Mouse (Mus musculus) frontal cortex, postnatal 14 days (tissue): ENCODE data around the gene Gm42372.

Experiments
- DNase-seq, 2 experiments: peaks; one replicate each; pipeline ENCODE4 v3.0.0; 2022; ENCODE audit warnings: low spot score in 2 of 2

The Gm42372 gene

DNA sequence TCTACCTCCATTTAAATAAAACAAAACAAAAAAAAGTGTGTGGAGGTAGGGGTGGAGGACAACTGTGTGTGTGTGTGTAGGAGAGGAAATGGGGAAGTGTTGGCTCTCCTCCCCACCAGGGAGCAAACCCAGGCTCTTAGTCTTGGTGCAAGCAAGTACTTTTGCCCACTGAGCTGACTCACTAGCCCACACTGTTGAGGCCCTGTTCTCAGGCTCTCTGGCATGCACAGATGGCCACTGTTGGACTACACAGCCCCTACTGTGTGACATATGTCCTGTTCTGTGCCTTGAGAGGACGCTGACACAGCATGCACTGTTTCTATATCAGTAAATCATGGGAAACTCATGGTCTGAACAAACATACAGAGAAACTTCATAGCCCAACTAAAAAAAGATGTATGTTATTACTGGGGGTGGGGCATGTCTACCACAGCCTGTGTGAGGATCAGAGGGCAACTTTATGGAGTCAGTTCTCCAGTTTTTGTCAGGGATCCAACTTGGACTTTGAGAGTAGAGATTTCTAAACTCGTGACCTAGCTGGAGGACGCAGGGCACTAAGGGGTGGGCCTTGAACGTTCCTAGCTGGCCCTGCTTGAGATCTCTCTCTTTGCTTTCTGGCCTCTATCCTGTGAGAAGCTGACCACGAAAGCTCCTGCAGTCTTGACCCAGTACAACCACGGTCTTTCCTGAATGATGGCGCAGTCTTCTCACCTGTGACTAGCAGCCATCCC is 20.5 kb downstream of the Gm42372 start:
- DNase-seq = no peak

DNA sequence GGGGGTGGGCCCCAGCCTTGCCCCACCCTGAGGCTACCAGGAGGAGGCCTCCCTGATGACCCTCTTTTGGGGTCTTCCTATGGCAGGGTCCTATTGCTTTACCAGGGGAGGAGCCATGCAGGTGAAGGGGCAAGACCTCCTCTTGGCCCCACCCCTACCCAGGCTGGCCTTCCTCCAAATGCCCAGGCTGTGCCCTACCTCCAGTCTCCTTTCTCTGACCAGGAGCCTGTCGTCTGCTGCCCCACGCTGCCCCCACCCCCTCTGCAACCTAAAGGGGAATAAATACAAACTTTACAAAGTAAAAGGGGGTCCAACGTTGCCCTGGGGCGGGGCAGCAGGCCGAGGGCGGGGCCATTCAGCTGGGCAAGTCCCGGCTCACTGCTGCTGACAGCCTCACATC is 21.8 kb downstream of the Gm42372 start:
- no peak for DNase-seq

DNA sequence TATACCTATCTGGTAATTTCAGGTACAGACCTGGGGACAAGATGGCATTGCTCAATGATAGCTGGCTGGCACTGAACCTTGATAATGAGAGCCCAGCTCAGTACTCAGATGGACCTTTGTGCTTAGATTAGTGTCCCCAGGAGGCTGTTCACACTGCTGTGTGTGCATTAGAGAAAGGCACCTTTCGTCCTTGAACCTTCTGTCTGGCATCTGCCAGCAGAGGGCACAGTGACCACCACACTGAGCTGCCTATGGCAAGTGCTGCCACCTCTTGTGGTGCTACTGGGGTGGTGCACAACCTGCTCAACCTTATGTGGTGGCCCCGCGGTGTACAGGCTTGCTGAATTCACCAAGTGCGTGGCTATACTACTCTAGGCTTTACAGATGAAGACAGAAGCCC is 24.4 kb downstream of the Gm42372 start:
- DNase-seq = no peak

DNA sequence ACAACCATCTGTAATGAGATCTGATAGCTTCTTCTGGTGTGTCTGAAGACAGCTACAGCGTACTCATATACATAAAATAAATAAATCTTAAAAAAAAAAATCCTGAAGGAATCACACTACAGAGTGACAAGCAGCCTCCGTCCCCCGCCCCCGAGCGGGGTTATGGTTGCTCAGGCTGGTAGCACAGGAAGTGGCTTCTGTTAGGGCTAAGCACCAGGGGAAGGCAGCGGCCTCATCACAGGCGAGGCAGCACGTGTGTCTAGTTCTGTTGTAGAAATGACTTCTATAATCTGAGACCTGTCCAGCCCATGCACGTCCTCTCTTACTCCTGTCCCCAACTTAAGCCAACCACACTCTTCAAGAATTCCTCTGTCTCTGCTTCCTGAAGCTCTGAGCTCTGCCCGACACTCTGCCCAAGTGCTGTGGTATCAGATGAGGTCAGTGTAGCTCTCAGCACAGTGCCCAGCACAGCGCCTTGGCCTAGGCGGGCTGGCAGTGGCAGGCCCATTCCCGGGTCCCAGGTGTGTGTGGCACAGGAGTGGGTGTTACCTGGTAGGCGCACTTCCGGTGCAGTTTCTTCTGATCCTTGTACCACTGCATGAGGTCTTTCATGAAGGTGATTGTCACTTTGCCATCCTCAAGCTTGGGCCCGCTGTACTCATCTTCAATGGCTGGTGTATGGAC is 26.6 kb downstream of the Gm42372 start:
- DNase-seq = no peak

DNA sequence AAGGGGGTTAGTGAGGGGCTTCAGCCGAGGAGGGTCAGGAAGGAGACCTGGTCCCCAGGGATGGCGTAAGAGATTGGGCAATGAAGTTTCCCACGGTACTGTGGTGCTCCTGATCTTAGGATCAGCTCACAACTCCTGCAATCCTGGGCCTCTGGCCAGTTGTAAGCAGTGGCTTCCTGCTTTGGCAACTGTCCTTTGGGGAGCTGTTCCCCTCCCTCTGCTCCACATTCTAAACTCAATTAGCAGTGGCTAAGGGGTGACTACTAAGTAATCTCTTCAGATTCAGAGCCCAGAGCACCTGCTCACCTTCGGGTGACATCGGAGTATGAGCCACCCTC is 27.1 kb downstream of the Gm42372 start:
- no peak for DNase-seq

DNA sequence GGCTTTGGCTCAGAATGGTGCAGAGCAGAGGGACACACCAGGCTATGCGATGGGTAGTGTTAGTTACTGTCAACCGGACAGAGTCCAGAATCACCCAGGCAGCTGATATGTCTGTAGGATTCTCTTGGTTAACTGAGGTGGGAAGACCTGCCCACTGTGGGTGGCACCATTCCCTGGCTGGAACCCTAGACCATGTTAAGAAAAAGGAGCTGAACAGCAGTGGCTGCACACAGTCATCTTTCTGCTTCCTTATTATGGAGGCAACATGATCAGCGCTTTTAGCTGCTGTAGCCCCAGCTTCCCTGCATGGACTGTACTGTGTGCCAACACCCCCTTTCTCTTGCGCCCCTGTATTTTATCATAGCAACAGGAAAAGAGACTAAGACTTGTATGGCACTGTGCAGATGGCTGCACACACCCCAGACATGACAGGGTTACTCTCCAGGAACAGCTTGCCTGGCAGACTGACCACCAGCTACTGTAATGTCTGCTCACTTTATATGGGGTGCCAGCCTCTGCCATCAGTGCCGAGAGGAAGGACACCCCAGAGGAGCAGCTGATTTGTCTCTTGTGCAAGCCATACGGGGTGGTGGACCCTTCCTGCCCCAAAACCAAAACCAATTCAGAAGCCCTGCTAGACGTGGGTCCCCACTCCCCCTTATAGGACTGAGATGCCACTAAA is 29.2 kb downstream of the Gm42372 start:
- no peak for DNase-seq

DNA sequence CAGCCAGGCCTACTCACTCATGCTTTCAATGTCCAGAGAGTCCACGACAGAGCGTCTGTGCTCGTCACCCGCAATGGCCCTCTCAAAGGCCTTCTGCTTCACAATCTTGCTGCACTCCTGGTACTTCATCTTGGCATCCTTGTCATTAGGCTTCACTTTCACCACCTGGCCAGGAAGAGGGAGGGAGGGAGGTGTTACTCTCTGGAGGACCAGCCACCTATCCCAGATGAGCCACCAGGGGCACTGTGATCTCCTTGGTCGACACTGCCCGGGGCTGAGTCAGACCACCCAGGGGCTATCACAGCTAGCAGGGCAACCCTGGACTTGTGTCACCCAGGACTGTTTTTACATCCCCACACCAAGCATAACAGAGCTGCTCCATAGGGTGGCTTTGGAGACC is 32.5 kb downstream of the Gm42372 start:
- no peak for DNase-seq

DNA sequence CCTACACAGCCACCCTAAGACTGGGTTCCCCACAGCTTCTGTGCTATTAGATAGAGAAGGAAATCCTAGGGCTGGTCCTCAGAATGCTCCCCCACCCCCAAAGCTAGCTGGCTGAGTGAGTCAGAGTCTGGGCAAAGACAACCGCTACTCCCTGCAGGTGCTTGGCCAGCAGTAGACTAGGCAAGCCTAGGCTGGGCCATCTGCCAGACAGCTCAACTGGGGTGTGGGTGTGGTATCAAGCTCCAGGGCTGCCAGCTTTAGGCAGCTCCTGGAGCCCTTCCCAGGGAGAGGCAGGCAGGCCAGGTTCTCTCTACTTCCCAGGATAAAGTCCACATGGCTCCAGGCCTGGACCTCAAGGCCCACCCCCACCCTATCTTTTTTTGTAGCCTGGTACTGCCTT is 34.1 kb downstream of the Gm42372 start:
- DNase-seq = peak; percentile 87 to 90

DNA sequence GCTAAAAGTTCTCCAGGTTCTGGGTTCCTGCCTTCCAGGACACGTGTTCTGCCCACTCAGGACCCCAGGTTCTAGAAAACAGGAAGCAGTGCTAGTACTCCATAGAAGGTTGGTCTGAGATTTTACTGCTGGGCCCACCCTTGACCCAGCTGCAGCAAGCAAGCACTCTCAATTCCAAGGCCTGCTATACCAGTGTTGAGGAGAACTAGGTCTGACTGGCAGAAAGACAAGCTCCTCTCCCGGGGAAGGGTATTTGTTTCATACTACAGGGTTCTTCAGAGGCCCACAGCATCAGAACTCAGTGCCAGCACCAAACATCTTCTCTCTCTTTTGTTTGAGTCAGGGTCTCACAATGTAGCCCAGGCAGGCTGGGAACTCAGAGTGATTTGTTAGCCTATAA is 35.0 kb downstream of the Gm42372 start:
- DNase-seq = no peak

DNA sequence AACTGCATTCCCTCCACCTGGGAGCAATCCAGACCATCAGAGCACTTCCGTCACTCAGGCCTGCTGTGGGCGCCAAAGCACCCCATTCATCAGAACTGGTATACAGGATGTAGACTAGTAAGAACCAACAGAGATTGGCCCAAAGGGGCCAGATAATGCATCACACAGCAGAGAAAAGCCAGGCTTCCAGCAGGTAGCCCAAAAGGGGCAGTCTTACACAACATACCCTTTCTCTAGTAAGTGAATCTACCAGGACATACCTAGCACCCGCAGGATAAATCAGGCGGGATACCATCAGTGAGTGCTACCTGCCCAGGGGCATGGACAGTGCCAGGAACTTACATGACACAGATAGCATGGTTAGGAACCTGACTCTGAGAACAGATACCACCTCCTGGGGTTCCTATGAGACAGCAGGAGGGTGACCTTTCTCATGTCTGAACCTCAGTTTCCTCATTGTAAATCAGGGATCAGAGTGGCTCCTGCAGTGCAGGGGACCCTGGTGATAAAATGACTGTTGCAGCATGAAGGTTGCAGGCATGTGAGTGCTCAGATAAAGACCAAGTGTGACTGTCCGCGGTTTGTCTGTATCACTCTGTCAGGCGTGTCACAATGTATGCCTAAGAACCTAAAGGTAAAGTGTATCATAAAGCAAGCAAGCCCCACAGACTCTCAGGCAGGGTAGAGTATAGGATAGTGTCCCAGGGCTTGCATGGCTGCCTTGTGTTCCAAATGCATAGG is 36.7 kb downstream of the Gm42372 start:
- no peak for DNase-seq

DNA sequence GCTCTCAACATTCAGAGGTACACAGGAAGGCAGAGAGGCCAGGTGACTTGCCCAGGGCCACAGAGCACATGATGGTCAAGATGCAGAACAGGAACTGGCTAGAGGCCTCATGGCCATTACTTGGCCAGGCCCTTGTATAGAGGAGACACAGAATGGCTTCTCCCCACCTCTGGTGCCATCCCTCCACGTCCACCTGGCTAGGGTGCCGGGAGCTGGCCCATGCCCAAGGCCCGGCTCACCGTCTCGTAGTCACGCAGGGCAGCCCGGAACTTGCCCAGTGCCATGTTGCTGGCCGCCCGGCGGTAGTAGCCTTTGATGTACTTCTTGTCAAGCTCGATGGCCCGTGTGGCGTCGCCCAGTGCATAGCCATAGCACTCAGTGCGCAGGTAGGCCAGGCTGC is 39.3 kb downstream of the Gm42372 start:
- DNase-seq = no peak

DNA sequence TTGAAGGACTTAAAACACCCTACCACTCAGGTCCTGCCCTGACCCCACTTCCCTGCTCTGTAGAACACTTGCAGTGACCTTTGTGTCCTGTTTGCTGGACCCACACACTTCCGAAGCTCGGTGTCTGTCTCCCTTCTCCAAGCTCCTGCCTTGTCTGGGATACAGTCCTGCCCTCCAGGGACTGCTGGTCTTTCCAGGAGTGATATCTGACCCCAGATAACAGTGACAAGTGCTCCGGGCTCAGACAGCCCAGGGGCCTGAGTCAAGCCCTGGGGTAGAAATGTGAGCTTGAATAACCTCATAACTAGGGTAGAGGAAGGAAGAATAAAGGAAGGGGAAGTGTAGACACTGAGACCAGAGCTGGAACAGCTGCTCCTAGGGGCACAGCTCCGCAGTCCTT is 40.8 kb downstream of the Gm42372 start:
- DNase-seq = no peak

DNA sequence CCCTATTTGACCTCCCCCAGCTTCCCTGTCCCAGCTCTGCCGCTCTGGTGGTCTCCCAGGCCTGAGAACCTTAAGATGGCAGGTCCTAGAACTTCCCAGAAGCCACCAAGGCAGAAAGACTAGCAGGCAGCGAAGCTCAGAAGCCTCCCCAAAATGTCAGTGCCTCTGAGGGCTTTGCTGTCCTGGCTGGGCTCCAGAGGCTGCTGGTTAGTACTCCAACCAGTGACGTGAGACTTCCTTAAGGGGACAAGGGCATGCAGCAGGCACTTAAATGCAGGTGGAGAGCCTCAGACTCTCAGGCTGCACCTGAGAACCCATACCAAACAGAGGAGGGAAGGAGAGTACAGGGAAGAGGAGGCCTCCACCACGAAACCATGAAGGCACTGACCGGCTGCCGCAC is 41.3 kb downstream of the Gm42372 start:
- DNase-seq = no peak

DNA sequence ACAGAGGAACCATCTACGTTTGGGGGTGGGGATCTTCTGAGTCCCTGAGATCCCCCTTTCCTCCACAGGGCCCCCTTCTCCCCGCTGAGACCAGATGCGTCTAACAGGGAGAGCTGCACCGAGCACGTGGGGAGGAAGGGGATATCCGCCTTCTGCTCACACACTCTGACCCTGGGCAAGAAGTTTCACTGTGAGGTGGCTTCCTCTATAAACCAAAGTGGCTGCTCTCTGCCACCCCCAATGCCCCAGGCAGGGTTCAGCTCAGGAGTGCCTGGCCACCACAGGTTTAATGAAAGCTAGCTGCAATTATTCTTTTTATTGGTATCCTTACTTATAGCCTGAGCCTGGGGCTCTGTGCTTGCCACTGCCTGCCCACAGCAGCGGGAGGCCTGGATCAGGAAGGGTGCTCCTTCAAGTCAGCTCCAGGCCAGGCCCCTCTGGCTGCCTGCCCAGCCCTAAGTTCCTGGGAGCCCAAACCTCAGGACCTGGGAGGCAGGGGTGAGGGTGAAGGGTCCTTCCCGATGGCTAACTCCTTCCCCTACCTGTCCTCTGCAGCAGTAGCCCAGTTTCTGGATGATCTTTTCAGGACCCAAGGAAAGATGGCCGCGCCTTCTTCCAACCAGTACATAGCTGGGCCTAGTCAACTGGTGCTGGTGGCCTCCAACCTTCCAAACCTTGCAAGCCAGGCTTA is 42.1 kb downstream of the Gm42372 start:
- no peak for DNase-seq

DNA sequence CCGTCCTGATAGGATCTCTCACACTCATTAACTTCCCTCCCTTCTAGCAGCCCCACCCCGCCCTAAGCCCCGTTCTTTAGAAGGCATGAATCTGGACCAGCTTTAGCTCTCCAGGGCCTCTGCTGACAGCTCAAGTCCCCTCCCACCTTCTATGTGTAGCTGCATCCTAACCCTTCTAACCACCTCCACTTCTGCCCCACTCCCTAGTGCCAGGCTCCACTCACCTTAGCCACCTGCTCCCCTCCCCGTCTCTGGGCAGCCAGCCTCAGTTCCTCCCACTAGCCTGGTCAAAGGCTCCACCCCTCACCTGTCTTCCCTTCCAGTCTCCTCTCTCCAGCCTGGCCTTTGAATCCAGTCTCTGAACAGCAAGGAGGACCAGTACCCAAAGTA is 42.6 kb downstream of the Gm42372 start:
- DNase-seq = no peak

DNA sequence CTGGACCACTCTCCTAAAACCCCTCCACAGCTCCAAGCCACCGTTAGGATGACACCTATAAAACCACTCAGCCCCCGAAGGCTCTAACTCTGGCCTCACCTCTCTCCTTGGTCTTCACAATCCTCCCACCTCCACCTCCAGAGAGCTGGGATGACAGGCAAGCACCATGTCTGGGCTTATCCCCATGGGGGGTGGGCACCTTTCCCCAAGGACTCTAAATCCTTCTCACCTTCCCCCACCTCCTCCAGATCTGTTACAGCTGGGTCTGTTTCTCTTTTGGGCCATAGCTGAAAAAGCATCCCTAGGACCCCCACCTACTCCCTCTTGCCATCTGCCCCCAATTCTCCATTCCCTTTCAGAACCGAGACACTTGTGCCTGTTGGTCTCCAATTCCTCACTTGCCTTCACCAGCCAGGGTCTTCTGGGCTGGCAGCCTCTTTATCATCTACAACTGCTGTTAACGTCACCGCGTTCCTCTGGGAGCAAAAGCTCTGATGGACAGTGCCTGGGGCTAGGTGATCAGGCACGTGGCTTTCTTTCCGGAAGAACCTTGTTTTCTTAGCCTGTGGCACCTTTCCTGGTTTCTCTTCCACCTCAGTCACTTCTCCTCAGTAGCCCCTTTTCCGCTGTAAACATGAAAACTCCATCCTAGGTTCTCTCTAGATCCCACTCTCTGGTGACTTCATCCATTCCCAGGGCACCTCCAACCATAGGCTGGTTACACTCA is 43.2 kb downstream of the Gm42372 start:
- no peak for DNase-seq

DNA sequence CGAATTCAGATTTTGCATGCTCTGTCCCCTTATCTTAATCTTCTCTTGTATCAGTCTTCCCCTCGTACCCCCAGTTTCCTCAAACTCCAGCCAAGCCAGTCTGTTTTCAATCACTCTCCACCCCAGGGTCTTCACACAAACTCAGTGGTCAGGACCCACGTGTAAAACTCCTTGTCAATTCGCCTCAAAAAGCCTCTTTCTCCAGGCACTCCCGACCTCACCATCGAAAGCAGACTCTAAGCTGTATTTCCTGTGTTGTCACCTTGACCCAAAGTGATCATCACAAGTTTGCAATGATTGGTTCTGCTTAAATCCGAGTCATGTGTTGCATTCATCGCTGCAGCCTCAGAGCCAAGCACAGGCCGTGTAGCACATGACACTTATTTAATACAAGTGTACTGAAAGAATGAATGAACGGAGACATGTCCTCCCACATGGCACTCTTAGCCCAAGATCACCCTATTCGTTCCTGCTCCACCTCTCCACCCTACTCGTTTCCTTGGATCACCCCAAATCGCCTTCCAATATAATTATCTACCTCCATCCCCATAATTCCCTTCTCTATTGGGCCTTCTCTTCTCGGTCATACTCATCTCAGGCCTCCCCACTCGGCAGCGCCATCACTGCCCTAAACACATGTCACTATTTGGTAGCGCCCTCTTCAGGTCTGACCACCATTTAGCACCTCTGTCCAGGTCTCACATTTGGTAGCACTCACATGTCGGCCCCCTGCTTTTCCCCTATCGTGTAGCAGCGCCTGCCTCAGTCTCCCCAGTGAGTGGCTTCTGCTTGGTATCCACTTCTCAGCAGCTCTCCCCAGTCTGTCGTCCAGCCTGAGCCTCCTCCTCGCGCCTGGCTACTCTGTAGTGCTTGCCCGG is 44.1 kb downstream of the Gm42372 start:
- peak in 1 of 2 experiments; percentile 58 for DNase-seq

DNA sequence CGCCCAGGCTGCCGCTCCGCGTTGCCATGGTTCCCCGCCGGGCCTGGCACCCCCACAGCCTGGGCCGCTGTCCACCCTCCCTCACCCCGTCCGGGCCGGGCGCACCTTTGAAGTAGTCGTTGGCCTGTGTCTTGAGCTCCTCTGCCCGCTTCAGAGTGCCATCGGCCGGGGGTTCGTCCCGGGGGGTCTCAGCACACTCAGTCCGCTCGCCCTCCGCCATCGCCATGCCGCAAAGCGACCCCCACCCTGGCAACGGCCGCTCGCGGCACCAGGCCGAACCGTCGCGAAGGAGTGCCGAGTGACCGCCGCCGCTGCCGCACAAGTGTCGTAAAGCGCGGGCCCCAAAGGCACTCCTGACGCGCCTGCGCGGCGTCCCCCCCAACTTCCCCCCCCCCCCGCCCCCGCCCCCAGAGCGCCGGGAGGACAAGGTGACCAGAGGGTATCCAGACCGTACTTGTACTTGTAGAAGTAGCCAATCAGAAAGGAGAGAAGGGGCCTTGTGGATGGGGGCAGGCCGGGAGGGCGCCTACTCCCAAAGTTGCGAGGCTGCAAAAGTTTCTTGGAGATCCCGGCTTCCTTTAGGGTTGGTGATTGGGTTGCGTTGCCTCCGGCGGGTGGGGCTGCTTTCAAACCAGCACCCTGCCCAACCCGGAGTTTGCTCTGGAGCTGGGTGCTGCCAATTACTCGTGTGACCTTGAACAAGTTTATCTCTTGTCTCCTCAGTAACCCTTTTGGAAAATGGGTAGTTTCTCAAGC is 44.9 kb downstream of the Gm42372 start, which contains the start of gene Ppp5c:
Gene Ppp5c (minus strand): TSS at position 337 of the 756 bp plus-strand sequence.
- DNase-seq = peak; percentile 84 to 86

DNA sequence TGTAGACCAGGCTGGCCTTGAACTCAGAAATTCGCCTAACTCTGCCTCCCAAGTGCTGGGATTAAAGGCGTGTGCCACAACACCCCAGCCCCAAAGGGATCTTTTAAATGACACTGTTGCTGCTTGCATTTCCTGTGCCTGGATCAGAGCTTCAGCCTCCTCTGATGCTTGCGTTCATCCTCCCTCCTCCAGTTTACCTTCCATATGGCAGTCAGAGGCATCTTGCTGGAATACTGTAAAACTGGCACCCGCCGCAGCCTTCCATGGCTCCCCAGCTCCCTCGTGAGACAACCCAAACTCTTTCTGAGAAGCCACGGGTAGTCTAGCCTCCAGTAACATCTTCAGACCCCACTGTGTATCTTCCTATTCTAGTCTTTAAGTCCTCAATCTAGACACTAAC is 46.0 kb downstream of the Gm42372 start:
- DNase-seq = no peak
